Mouse (Mus musculus): ENCODE results near the gene Yod1. TPM values are rescaled to one million over a fixed set of nuclear protein-coding genes. Genes with fewer than 3 reads are reported as not detected.

Yod1 gene
- polyA plus RNA-seq, 1 experiment = 0.70 TPM

- Histone ChIP-seq H3K79me2 (ENCODE audit: control insufficient read depth, insufficient read depth) (no peaks in the 10 kb centered on the region), H3K36me3 (ENCODE audit: control insufficient read depth, insufficient read depth) (no peaks in the 10 kb centered on the region), H3K4me3 (no peak overlapping the region), H3ac (ENCODE audit: control insufficient read depth, insufficient read length) (no peak overlapping the region), H3K4me2 (ENCODE audit: low read depth) (no peak overlapping the region), H3K27me3 (ENCODE audit: control insufficient read depth, insufficient read depth, insufficient read length) (no peaks in the 10 kb centered on the region)
- TF ChIP-seq MAX (IDR thresholded peaks at IDR 0.05; ENCODE audit: low read depth) (no peak), MYOG (IDR thresholded peaks at IDR 0.05; ENCODE audit: control insufficient read depth in 1 of 3, insufficient read depth in 1 of 3, insufficient read length in 2 of 3, low read depth in 2 of 3) (no peak), CEBPB (IDR thresholded peaks at IDR 0.05; ENCODE audit: insufficient read depth, poor library complexity, severe bottlenecking) (no peak), E2F4 (IDR thresholded peaks at IDR 0.05; ENCODE audit: insufficient read depth) (no peak), POLR2A (IDR thresholded peaks at IDR 0.05; ENCODE audit: insufficient read length, low read depth) (no peak), REST (IDR thresholded peaks at IDR 0.05; ENCODE audit: insufficient read depth, insufficient read length) (no peak), POLR2AphosphoS2 (IDR thresholded peaks at IDR 0.05; ENCODE audit: insufficient read length, low read depth) (no peak), MYOD1 (IDR thresholded peaks at IDR 0.05; ENCODE audit: control insufficient read depth in 1 of 3, insufficient read length in 2 of 3, low read depth in 2 of 3) (no peak), SRF (IDR thresholded peaks at IDR 0.05; ENCODE audit: control insufficient read depth, insufficient read length, low read depth) (no peak), TCF12 (IDR thresholded peaks at IDR 0.05; ENCODE audit: insufficient read depth, poor library complexity, severe bottlenecking) (no peak), USF1 (IDR thresholded peaks at IDR 0.05; ENCODE audit: low read depth) (no peak), TCF3 (IDR thresholded peaks at IDR 0.05; ENCODE audit: insufficient read length, low read depth) (no peak)
These were observed 33.2 kb upstream of the Yod1 start for GRCm38 (mm10) chr1:130683905-130684304.

- Histone ChIP-seq H3K36me3 (ENCODE audit: control insufficient read depth, insufficient read depth) (peaks cover 15% of the 10 kb centered on the region), H3ac (ENCODE audit: control insufficient read depth, insufficient read length) (no peak overlapping the region), H3K4me3 (no peak overlapping the region), H3K27me3 (ENCODE audit: control insufficient read depth, insufficient read depth, insufficient read length) (no peaks in the 10 kb centered on the region), H3K79me2 (ENCODE audit: control insufficient read depth, insufficient read depth) (no peaks in the 10 kb centered on the region), H3K4me2 (ENCODE audit: low read depth) (no peak overlapping the region)
- no peak for TF ChIP-seq MAX (IDR thresholded peaks at IDR 0.05; ENCODE audit: low read depth)
- no peak for TF ChIP-seq MYOG (IDR thresholded peaks at IDR 0.05; ENCODE audit: control insufficient read depth in 1 of 3, insufficient read depth in 1 of 3, insufficient read length in 2 of 3, low read depth in 2 of 3)
- no peak for TF ChIP-seq TCF12 (IDR thresholded peaks at IDR 0.05; ENCODE audit: insufficient read depth, poor library complexity, severe bottlenecking)
- TF ChIP-seq SRF (IDR thresholded peaks at IDR 0.05; ENCODE audit: control insufficient read depth, insufficient read length, low read depth) = no peak
These were observed 18.5 kb upstream of the Yod1 start for GRCm38 (mm10) chr1:130698601-130699000.

- Histone ChIP-seq H3K36me3 (ENCODE audit: control insufficient read depth, insufficient read depth) (peaks cover 18% of the 10 kb centered on the region), H3K4me2 (ENCODE audit: low read depth) (no peak overlapping the region), H3K4me3 (no peak overlapping the region), H3K79me2 (ENCODE audit: control insufficient read depth, insufficient read depth) (no peaks in the 10 kb centered on the region), H3K27me3 (ENCODE audit: control insufficient read depth, insufficient read depth, insufficient read length) (no peaks in the 10 kb centered on the region), H3ac (ENCODE audit: control insufficient read depth, insufficient read length) (no peak overlapping the region)
- TF ChIP-seq SRF (IDR thresholded peaks at IDR 0.05; ENCODE audit: control insufficient read depth, insufficient read length, low read depth) (no peak), E2F4 (IDR thresholded peaks at IDR 0.05; ENCODE audit: insufficient read depth) (no peak), MYOG (IDR thresholded peaks at IDR 0.05; ENCODE audit: control insufficient read depth in 1 of 3, insufficient read depth in 1 of 3, insufficient read length in 2 of 3, low read depth in 2 of 3) (no peak), TCF12 (IDR thresholded peaks at IDR 0.05; ENCODE audit: insufficient read depth, poor library complexity, severe bottlenecking) (no peak), USF1 (IDR thresholded peaks at IDR 0.05; ENCODE audit: low read depth) (no peak), MYOD1 (IDR thresholded peaks at IDR 0.05; ENCODE audit: control insufficient read depth in 1 of 3, insufficient read length in 2 of 3, low read depth in 2 of 3) (no peak), POLR2A (IDR thresholded peaks at IDR 0.05; ENCODE audit: insufficient read length, low read depth) (no peak), MAX (IDR thresholded peaks at IDR 0.05; ENCODE audit: low read depth) (no peak), REST (IDR thresholded peaks at IDR 0.05; ENCODE audit: insufficient read depth, insufficient read length) (no peak), POLR2AphosphoS2 (IDR thresholded peaks at IDR 0.05; ENCODE audit: insufficient read length, low read depth) (no peak), CEBPB (IDR thresholded peaks at IDR 0.05; ENCODE audit: insufficient read depth, poor library complexity, severe bottlenecking) (no peak), TCF3 (IDR thresholded peaks at IDR 0.05; ENCODE audit: insufficient read length, low read depth) (no peak)
These were observed 17.0 kb upstream of the Yod1 start for GRCm38 (mm10) chr1:130699937-130700633.

DNA sequence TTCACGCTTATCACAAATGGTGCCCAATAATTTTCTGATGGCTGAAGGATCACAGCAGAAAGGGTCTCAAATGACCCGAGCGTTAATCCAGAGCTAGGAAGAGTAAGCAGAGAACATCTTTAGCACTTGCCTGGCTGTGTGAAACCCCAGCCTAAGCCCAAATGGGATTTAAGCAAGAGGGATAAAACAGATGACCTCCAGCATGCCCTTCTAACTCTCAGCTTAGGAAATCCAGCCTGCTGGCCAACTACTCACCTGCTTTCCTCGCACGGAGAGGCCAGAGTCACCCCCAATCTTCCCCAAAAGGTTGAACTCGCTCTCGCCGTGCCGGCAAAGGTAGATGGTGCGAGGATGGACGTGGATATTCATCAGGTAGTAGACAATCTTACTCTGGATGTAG lies 15.2 kb upstream of the Yod1 start:
- no peaks in the 10 kb centered on the region for H3K79me2 ChIP-seq (ENCODE audit: control insufficient read depth, insufficient read depth)
- H3K4me2 ChIP-seq (ENCODE audit: low read depth) = no peak overlapping the region
- TF ChIP-seq MYOG (IDR thresholded peaks at IDR 0.05; ENCODE audit: control insufficient read depth in 1 of 3, insufficient read depth in 1 of 3, insufficient read length in 2 of 3, low read depth in 2 of 3) (no peak), POLR2AphosphoS2 (IDR thresholded peaks at IDR 0.05; ENCODE audit: insufficient read length, low read depth) (no peak), REST (IDR thresholded peaks at IDR 0.05; ENCODE audit: insufficient read depth, insufficient read length) (no peak), TCF12 (IDR thresholded peaks at IDR 0.05; ENCODE audit: insufficient read depth, poor library complexity, severe bottlenecking) (no peak), SRF (IDR thresholded peaks at IDR 0.05; ENCODE audit: control insufficient read depth, insufficient read length, low read depth) (no peak), MAX (IDR thresholded peaks at IDR 0.05; ENCODE audit: low read depth) (no peak)
- H3K4me3 ChIP-seq = no peak overlapping the region
- no peaks in the 10 kb centered on the region for H3K27me3 ChIP-seq (ENCODE audit: control insufficient read depth, insufficient read depth, insufficient read length)
- peaks cover 18% of the 10 kb centered on the region for H3K36me3 ChIP-seq (ENCODE audit: control insufficient read depth, insufficient read depth)
- H3ac ChIP-seq (ENCODE audit: control insufficient read depth, insufficient read length) = no peak overlapping the region

DNA sequence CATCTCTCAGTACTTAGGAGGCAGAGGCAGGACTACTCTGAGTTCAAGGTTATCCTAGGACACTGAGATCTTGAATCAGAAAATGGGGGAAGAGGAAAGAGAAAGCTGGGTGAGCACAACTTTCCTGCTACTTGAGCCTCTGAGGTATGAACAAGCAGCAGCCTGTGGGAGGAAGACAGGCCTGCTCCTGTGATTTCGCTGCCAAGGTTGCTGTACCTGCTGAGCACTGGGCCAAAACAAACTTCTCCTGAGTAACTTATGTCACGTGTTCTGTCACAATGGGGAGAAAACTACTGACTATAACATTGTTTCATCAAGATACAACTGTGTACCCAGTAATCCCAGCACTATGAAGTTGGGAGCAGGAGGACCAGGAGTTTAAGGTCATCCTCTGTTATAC lies 13.5 kb upstream of the Yod1 start:
- TF ChIP-seq TCF12 (IDR thresholded peaks at IDR 0.05; ENCODE audit: insufficient read depth, poor library complexity, severe bottlenecking) = no peak
- no peak for TF ChIP-seq SRF (IDR thresholded peaks at IDR 0.05; ENCODE audit: control insufficient read depth, insufficient read length, low read depth)
- TF ChIP-seq POLR2AphosphoS2 (IDR thresholded peaks at IDR 0.05; ENCODE audit: insufficient read length, low read depth) = no peak
- no peak for TF ChIP-seq CEBPB (IDR thresholded peaks at IDR 0.05; ENCODE audit: insufficient read depth, poor library complexity, severe bottlenecking)
- TF ChIP-seq MYOG (IDR thresholded peaks at IDR 0.05; ENCODE audit: control insufficient read depth in 1 of 3, insufficient read depth in 1 of 3, insufficient read length in 2 of 3, low read depth in 2 of 3) = no peak
- no peak for TF ChIP-seq REST (IDR thresholded peaks at IDR 0.05; ENCODE audit: insufficient read depth, insufficient read length)
- Histone ChIP-seq H3K4me2 (ENCODE audit: low read depth) (no peak overlapping the region), H3K36me3 (ENCODE audit: control insufficient read depth, insufficient read depth) (peaks cover 13% of the 10 kb centered on the region), H3K4me3 (no peak overlapping the region), H3K27me3 (ENCODE audit: control insufficient read depth, insufficient read depth, insufficient read length) (no peaks in the 10 kb centered on the region), H3K79me2 (ENCODE audit: control insufficient read depth, insufficient read depth) (no peaks in the 10 kb centered on the region), H3ac (ENCODE audit: control insufficient read depth, insufficient read length) (no peak overlapping the region)
